Mouse (Mus musculus): ENCODE measurements around the gene Gap43.

The Gap43 gene

DNA sequence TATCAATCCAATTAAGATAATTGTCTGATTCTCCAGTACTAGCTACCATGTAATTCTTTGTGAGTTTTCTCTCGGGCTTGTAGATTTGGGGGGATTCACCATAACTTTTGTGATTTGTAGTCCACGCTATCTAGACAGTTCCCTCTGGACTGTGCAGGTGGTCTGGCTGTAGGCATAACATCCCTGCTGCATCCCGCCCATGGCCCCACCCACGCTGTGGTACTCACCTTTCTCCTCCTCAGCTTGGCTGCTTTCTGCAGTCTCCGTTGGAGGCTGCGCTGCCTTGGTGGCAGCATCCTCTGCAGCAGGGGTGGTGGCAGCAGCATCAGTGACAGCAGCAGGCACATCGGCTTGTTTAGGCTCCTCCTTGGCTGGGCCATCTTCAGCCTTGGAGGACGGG, 48.9 kb downstream of the Gap43 start:
- WGBS: 68% methylated on average over 8 of the region's 8 CpGs

DNA sequence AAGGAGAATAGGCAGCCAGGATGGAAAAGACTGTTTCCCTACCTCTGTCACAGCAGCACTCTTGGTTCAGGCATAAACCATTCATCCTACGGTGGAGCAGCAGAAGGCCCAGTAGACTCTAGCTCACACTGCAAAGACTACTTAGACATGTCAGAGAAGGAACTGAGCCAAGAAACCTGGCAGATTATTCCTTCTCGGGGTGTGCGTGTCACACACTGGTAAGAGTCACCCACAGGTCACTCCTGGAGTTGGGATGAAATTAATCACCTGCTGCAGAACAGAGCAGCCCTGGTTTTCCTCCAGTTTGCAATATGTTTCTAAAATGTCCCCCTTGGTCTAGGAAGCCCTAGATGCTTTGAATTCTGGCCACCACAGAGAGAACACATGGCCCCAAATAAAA, 56.4 kb downstream of the Gap43 start:
- 76% methylated on average over 3 of the region's 3 CpGs for WGBS

DNA sequence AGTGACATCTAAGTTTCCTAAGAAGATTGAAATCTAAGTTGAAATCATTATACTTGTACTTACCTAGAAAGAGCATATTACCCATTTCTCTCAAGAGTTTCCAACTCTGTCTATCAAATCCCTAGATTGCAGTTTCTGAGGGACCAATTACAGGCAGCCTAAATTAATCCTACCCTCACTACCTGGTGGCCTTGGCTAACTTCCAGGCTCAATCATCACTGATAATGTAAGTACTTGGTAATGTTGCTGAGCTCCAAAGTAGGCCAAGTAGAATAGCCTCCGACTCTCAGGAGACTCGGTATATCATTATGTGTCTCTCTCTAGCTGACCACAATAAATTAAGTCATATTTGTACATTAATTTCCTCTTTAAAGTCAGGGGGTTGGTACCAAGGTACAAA, 62.7 kb downstream of the Gap43 start:
- WGBS: 81% methylated on average over 2 of the region's 2 CpGs

GRCm38 (mm10) chr16:42277268-42277667, 63.2 kb downstream of the Gap43 start:
- WGBS: 81% methylated on average over 8 of the region's 8 CpGs

DNA sequence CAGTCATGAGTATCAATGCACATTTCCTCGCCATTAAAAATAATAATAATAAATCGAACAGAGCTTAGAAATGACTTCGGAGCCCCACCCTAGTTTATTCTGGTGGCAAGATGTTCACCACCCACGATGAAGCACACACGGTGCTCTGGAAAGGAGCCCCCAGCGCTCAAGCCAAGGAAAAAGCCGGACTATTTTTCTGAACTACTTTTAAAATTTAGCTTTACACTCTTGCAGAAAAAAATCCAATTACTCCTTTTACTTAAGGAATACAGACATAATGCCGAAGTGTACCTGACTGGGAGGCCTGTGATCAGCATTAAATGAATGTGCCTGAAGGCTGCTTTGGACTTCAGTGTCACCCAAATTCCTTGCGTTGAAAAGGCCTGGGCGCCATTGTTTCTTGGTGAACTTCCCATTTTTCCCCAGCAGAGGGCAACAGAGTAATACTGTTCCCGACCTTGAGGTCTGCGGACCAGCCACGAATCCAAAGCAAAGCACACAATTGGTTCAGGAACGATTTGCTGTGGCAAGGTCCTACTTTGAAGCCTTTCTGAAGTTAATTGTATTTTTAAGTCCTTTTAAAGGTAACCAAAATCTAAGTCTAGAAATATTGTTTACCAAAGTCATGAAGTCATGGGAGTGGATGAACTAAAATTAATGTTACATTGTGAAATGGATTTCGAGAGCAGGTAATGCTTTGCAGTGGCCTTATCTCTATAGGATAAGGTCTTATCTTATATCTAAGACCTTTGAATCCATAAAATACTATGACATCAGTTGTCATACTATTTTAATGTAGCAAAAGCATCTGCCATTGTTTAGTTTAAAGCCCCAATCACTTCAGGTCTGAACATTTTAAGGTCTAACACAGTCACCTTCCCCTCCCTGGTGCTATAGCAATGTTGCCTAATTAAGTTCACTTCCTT, 64.0 kb downstream of the Gap43 start:
- WGBS: 17% methylated on average over 15 of the region's 15 CpGs

GRCm38 (mm10) chr16:42275518-42276215, 64.8 kb downstream of the Gap43 start:
- WGBS: 37% methylated on average over 14 of the region's 14 CpGs

GRCm38 (mm10) chr16:42271213-42271612, 69.2 kb downstream of the Gap43 start:
- WGBS: 42% methylated on average over 1 of the region's 1 CpGs

DNA sequence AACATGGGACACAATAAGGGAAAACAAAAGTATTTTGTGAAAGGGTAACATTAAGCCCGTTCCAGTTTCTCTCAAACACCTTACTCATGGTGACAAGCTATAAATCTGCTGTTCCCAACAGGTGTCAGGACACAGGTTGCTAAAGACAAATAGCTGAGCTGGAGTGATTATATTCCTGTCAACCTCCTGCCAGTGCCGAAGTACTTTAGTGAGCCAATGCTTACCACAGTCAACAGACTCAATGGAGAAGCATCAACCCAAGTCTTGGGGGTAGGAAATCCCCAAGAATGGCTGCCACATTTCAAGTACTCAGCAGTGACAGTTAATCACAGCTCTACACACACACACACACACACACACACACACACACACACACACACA, 70.9 kb downstream of the Gap43 start:
- 27% methylated on average over 2 of the region's 2 CpGs for WGBS

- 22% methylated on average over 2 of the region's 2 CpGs for WGBS
Observed at GRCm38 (mm10) chr16:42268843-42269586, 71.4 kb downstream of the Gap43 start.

GRCm38 (mm10) chr16:42265185-42265584, 75.3 kb downstream of the Gap43 start:
- WGBS: 70% methylated on average over 3 of the region's 3 CpGs

DNA sequence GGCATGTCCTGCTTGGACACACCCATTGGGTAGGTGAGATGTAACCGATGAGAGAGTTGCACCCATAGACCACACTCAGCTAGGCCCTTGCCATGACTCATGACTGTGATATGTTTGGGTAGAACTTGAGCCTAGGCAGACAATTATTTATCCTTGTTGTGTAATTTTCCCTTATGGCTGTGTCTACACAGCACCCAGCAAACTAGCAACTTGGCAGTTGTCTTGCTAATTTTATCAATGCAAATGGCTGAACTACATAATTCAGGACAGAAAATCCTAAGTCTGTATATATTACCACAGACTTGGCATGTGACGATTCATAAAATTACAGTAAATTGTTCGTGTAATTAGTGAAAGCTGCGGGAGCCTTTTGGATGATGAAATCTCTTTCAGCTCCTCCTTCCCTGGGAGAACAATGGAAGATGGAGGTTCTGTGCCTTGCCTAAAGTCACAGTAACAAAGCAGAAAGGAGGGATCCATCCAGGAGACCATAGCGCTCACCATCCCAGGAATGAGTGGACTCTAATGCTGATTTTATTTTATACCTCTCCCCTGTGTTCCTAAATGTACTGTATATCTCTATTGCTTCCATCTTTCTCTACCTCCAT, 77.4 kb downstream of the Gap43 start:
- WGBS: 81% methylated on average over 5 of the region's 5 CpGs

GRCm38 (mm10) chr16:42255693-42256092, 84.8 kb downstream of the Gap43 start:
- 32% methylated on average over 11 of the region's 11 CpGs for WGBS

DNA sequence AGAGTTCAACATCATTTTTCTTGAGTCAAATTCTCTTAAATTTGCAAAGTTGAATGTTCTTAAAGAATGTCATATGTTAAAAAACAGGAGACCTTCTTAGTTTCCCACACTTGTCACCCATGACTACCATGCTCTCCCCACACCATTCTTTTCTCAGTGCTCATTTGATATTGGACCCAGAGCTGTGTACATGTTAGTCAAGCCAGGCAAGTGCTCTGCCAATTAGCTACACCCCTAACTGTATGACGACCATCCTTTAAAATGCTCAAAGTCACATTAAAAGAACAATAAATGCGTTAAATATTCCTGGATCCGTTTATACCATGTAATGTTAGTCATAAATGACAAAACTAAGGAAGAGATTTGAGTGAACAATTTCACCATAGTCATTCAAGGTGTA, 85.2 kb downstream of the Gap43 start:
- 36% methylated on average over 3 of the region's 3 CpGs for WGBS

- WGBS: 73% methylated on average over 5 of the region's 5 CpGs
Observed at GRCm38 (mm10) chr16:42252252-42252651, 88.2 kb downstream of the Gap43 start.

DNA sequence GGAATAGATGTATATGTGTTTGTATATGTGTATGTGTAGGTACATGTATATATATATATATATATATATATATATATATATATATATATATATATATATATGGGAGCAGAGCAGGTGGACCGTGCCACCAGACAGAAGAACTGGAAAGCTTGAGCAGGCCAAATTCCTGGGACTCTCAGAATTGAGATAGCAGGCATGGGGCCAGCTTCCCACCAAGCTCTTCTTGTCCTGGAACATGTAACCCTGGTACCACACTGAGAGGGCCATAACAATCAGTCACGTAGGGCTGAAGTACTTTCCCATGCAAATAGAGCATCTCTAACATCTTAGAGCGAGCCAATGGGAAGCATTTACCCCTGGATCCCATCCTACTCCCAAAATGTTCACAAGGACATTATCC, 96.3 kb downstream of the Gap43 start:
- 73% methylated on average over 3 of the region's 3 CpGs for WGBS

DNA sequence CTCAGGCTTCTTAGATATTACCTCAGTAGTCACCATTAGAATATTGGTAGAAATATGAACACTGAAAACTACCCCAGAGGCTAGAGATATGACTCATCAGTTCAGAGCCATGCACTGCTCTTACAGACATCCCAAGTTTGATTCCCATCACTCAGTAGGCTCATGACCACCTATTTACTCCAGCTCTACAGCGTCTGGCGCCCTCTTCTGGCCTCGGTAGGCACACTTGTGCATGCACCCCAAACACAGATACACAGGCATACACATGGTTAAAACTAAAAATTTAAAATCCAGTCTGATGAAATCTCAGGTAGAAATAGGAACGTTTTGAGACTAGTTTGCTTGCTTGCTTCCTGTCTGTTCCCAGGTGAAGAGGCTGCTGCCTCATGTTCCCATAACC, 109.1 kb downstream of the Gap43 start:
- WGBS: 77% methylated on average over 4 of the region's 4 CpGs
